Mouse (Mus musculus) liver, embryonic 11.5 days (tissue): ENCODE results near the gene Sned1. TPM values are rescaled to one million over a fixed set of nuclear protein-coding genes. Genes with fewer than 3 reads are reported as not detected.

Experiments used
- ATAC-seq: fragments of 200-750 bp; cut with Nextera tagmentation; replicated peaks from 2 replicates; pipeline ENCODE4 v1.8.0; 2017; ENCODE audit warnings: moderate number of reproducible peaks, mild to moderate bottlenecking, moderate TSS enrichment, moderate library complexity; ENCODE audit not compliant: low FRiP score
- DNase-seq: peaks from one replicate; pipeline ENCODE4 v3.0.0-alpha.2; 2017; ENCODE audit warnings: low spot score
- H3K27ac ChIP-seq: fragments of 300-500 bp; sonication (generic); 2 replicates; pipeline ENCODE4 v1.5.1; 2014; ENCODE audit warnings: mild to moderate bottlenecking, low read depth, low read length, control low read depth
- H3K27me3 ChIP-seq: fragments of 300-500 bp; sonication (generic); replicated peaks from 2 replicates; pipeline ENCODE4 v1.6.1; 2014; ENCODE audit warnings: low read length, mixed read lengths; ENCODE audit not compliant: control insufficient read depth, insufficient read depth
- H3K36me3 ChIP-seq: fragments of 300-500 bp; sonication (generic); 2 replicates; pipeline ENCODE4 v1.6.1; 2014; ENCODE audit warnings: mild to moderate bottlenecking, low read length, moderate library complexity, mixed read lengths; ENCODE audit not compliant: control insufficient read depth, insufficient read depth
- H3K4me1 ChIP-seq: fragments of 300-500 bp; sonication (generic); replicated peaks from 2 replicates; pipeline ENCODE4 v1.6.1; 2014; ENCODE audit warnings: low read length, mixed read lengths; ENCODE audit not compliant: control insufficient read depth, insufficient read depth
- H3K4me2 ChIP-seq: fragments of 300-500 bp; sonication (generic); 2 replicates; pipeline ENCODE4 v1.6.1; 2014; ENCODE audit warnings: mild to moderate bottlenecking, control low read depth, moderate library complexity
- H3K4me3 ChIP-seq: fragments of 300-500 bp; sonication (generic); 2 replicates; pipeline ENCODE4 v1.5.1; 2014; ENCODE audit warnings: low read depth, low read length, control low read depth
- H3K9ac ChIP-seq: fragments of 300-500 bp; sonication (generic); 2 replicates; pipeline ENCODE4 v1.6.1; 2014; ENCODE audit warnings: low read depth, low read length, control low read depth
- H3K9me3 ChIP-seq: fragments of 300-500 bp; sonication (generic); 2 replicates; pipeline ENCODE4 v1.6.1; 2016; ENCODE audit warnings: low read length, inconsistent platforms, mixed read lengths; ENCODE audit not compliant: control insufficient read depth
- WGBS: fragments of 180-500 bp; shearing (Covaris S2); extraction: QIAGEN DNeasy Blood & Tissue Kit; methylation state at CpG from one replicate; pipeline ENCODE4 v1.1.7; 2014; 5-methylcytosine and 5-hydroxymethylcytosine counted together
- polyA plus RNA-seq: library from polyadenylated mRNA; unstranded; fragments of >200 nt; fragmentation: Nextera tagmentation; extraction: Ambion mirVana; gene quantifications from 2 replicates; pipeline ENCODE4 v1.2.1, GENCODE M21; 2014

Sned1 gene
- polyA plus RNA-seq, 1 experiment from 2014 or later: 2.3 TPM

DNA sequence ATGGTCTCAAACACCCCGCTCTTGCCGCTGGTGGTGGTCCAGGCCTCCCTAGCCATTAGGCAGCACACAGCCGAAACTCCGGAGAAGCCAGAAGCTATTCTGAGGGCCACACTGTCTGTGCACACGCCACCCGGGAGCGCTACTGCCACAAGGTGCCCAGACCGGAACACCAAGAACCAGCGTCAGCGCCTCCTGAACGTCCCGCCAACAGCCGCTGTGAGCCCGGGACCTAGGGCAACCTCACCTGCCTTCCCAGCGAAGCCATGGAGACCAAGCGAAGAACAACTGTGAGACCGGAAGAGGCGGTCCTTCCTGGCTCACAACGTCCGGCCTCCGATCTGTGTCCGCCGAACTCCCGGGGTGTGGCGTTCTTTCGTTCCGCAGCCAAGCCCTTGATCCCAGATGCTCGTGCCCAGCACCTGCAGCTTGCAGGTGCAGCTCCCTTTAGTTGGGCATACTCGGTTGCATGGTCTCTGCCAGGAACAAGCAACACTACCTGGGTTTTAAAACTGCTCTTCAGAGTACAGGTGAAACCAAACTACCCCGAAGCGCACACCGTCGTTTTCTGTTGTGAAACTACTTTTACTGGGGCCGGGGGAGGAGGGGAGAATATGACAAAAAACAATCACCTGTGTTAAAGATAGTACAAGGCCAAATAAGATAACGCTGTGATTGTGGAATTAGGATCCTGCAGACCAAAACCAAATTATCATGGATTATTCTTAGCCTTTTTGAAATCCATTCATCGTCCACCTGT is 70.1 kb downstream of the Sned1 start, which contains the start of gene Mterf4:
TSS of gene Mterf4 (minus strand) at position 335 of the 757 bp plus-strand sequence.
- 7% methylated on average over 36 of the region's 36 CpGs for WGBS
- Histone ChIP-seq H3K27me3 (no peaks in the 10 kb centered on the region), H3K4me1 (peaks cover 4% of the 10 kb centered on the region; the same call in 1 of the 2 replicates), H3K27ac (no peak within 1 kb of the TSS), H3K9ac (peak within 1 kb of the TSS; percentile 72), H3K4me2 (peak within 1 kb of the TSS; percentile 80), H3K9me3 (no peaks in the 10 kb centered on the region), H3K36me3 (peaks cover 21% of the 10 kb centered on the region; the same call in 1 of the 2 replicates), H3K4me3 (peak within 1 kb of the TSS; percentile 82)
- DNase-seq (peak; percentile 76), ATAC-seq (peak; percentile 92)

DNA sequence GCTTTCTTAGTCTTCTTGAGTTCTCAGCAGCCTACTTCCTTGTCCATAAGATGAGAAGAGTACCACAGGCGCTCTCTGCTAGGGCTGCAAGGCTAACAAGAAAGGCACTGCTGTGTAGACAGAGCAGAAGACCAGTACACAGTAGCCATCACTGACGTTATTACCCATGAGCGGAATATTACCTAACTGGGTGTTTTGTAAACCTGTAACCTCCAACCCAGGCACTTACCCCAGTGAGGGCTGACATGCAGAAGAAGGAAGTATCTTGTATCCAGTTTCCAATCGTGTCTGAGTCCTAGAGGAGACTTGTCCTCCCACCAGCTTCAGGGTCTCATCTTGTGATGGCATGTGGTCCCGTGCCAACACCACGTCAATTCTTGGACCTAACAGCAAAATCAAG is 88.3 kb downstream of the Sned1 start:
- no peaks in the 10 kb centered on the region for H3K4me1 ChIP-seq
- DNase-seq: no peak
- no peak overlapping the region for H3K27ac ChIP-seq
- H3K27me3 ChIP-seq: no peaks in the 10 kb centered on the region
- H3K36me3 ChIP-seq: peaks cover 20% of the 10 kb centered on the region
- no peak overlapping the region for H3K4me2 ChIP-seq
- H3K9me3 ChIP-seq: no peaks in the 10 kb centered on the region
- 86% methylated on average over 6 of the region's 6 CpGs for WGBS
- no peak overlapping the region for H3K4me3 ChIP-seq
- ATAC-seq: no peak
- H3K9ac ChIP-seq: no peak overlapping the region

DNA sequence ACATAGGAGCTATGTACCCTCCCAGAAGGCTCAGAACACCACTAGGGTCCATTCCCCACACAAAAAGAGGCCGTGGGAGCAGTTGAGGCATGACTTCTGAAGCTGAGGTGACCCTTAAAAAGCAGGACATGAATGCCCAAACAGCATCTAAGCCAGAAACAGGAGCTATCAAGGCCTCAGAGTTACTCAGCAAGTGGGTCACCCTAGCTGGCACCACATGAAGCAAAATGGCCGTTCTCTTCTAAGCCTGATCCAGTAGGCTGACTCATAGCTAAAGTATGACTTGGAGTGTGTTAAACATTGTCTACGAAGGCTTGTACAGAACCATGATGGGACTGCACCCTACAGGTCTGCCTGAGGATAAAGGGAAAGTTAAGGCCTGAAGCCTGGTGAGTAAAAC is 90.8 kb downstream of the Sned1 start:
- Histone ChIP-seq H3K9me3 (no peaks in the 10 kb centered on the region), H3K27ac (no peak overlapping the region), H3K9ac (no peak overlapping the region), H3K4me3 (no peak overlapping the region), H3K27me3 (no peaks in the 10 kb centered on the region), H3K4me2 (no peak overlapping the region), H3K4me1 (no peaks in the 10 kb centered on the region), H3K36me3 (peaks cover 16% of the 10 kb centered on the region)
- ATAC-seq (no peak), DNase-seq (no peak)
- WGBS: 93% methylated on average over 3 of the region's 3 CpGs

DNA sequence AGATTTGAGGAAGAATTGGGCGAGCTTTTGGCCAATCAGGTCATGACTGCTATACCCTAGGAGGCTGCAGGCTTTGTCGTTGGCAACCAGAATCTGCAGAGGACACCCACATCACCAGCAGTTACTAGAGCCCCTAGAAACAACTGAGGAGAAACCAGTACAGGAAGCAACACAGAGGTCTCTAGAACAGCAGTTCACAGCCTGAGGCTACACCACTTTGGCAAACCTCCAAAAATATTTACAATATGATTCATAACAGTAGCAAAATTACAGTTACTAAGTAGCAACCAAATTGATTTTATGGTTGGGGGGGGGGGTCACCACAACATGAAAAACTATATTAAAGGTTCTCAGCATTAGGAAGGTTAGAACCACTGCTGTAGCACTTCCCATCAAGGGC is 99.0 kb downstream of the Sned1 start:
- no peaks in the 10 kb centered on the region for H3K4me1 ChIP-seq
- DNase-seq (no peak), ATAC-seq (no peak)
- H3K9me3 ChIP-seq: no peaks in the 10 kb centered on the region
- H3K27ac ChIP-seq: no peak overlapping the region
- H3K9ac ChIP-seq: no peak overlapping the region
- no peak overlapping the region for H3K4me3 ChIP-seq
- H3K4me2 ChIP-seq: no peak overlapping the region
- H3K27me3 ChIP-seq: no peaks in the 10 kb centered on the region
- peaks cover 7% of the 10 kb centered on the region for H3K36me3 ChIP-seq
- WGBS: 64% methylated on average over 2 of the region's 2 CpGs

DNA sequence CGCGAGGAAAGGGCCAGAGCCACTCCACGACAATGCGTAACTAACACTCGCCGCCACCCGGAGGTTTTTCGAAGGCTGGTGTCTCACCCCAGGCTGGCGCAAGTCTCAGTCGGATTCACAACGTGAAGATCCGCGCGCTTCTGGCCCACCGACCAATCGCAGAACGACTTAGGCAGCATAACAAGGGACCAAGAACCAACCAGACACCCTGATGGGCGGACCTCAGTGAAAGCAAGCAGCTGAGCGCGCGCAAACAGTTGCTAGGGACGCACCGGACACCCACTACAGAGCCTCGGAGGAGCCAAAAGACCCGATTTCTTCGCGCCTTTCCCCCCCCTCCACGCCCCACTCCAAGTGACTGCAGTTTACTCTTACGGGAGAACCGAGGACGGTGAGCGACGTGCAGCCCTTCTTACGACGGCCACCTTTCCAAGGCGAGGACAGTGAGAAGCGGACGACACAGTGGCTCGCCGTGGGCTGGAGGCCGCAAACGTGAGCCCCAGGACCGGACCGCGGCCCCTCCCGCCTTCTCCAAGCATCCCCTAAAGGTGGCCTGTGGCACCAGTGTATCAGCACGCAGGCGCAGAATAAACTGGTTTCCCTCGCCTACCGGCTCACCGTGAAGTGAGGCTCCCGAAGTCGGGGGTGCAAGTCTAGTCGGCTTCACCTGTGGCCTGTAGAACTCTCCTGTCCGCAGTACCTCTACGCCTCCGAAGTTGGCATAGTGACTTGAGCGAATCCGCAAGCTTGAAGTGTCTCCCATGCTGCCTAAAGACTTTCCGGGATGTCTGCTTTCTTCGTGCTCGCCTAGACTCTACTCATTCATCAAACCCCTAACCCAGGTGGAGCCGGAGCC is 107.2 kb downstream of the Sned1 start, which contains the start of the genes Ppp1r7 and Pask:
TSS of gene Ppp1r7 (plus strand) at position 207 of the 856 bp plus-strand sequence.
TSS of gene Pask (minus strand) at position 835 of the 856 bp plus-strand sequence.
- H3K4me1 ChIP-seq: peaks cover 6% of the 10 kb centered on the region
- peak within 1 kb of the TSS; percentile 94 for H3K4me3 ChIP-seq
- peak within 1 kb of the TSS; percentile 80 for H3K9ac ChIP-seq
- H3K27ac ChIP-seq: peak within 1 kb of the TSS; percentile 73
- DNase-seq (peak; percentile 98), ATAC-seq (peak; percentile 94)
- WGBS: under 1% methylated on average over 63 of the region's 63 CpGs
- H3K9me3 ChIP-seq: no peaks in the 10 kb centered on the region
- H3K36me3 ChIP-seq: peaks cover 8% of the 10 kb centered on the region; the same call in 1 of the 2 replicates
- H3K4me2 ChIP-seq: peak within 1 kb of the TSS; percentile 67
- H3K27me3 ChIP-seq: no peaks in the 10 kb centered on the region

DNA sequence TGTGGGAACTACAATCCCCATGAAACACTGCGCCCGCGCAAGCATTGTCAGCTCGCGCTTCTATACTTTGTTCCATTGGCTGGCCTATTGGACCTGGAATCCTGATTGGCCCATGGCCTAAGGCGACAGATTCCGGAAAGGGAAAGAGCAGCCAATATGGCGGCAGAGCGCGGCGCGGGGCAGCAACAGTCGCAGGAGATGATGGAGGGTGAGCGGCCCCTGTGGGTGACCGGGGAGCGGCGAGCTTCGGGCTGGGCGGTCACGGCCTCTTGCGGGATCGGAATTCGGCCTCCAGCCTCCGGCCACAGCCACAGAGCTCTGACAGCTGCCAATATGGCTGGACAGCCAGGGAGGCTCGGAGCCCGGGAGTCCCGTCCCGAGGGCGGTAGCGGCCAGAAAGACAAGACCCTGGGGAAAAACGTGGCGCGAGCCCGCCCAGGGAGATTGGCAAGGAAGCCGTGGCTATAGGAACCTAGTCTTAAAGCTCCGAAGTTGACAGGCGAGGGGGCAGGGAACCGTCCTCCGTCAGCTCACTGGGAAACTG is 107.9 kb downstream of the Sned1 start:
- Histone ChIP-seq H3K4me2 (peak overlapping the region; percentile 67), H3K4me3 (peak overlapping the region; percentile 94), H3K36me3 (peaks cover 8% of the 10 kb centered on the region; the same call in 1 of the 2 replicates), H3K4me1 (peaks cover 6% of the 10 kb centered on the region), H3K27me3 (no peaks in the 10 kb centered on the region), H3K27ac (peak overlapping the region; percentile 69), H3K9ac (peak overlapping the region; percentile 80), H3K9me3 (no peaks in the 10 kb centered on the region)
- DNase-seq: peak; percentile 87
- WGBS: under 1% methylated on average over 39 of the region's 39 CpGs
- peak; percentile 93 for ATAC-seq

DNA sequence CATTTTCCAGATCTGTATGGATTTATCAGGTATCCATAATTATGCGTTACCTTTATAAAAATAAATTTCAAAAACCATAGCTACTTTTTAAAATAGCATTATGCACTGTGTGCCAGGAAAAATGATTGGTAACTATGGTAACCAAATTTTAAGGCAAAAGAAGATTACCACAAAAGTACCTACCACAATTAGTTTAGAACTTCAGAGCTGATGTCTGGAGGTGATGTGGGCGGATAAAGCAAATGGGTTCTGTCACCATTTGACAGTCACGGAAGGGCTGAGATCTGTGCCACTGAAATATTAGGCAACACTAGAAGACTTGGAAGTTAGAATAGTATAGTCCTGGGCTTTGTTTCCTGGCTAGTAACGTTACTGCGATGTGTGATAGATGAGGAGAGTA is 111.5 kb downstream of the Sned1 start:
- Histone ChIP-seq H3K27ac (no peak overlapping the region), H3K4me3 (no peak overlapping the region), H3K4me2 (no peak overlapping the region), H3K27me3 (no peaks in the 10 kb centered on the region), H3K9me3 (no peaks in the 10 kb centered on the region), H3K4me1 (peaks cover 6% of the 10 kb centered on the region), H3K36me3 (peaks cover 26% of the 10 kb centered on the region), H3K9ac (no peak overlapping the region)
- DNase-seq (no peak), ATAC-seq (no peak)
- 89% methylated on average over 5 of the region's 5 CpGs for WGBS

DNA sequence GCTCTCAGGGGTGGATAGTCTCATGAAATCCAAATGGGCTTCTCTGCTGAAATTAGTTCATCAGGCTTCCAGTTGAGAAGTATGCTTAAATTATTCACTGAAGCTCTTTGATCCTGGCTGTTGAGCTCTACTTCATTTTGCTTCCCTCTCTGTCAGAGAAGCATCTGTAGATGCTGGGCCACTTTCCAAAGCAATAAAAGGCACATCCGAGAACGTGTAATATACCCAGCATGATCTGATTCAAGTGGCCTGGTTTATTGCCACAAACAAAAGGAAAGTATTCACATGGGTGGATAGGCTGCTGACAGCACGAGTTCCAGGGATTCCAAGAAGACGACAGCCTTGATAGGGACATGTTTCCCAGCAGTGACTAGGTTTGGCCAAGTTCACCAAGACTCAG is 114.1 kb downstream of the Sned1 start:
- Histone ChIP-seq H3K27me3 (no peaks in the 10 kb centered on the region), H3K9ac (no peak overlapping the region), H3K4me2 (no peak overlapping the region), H3K9me3 (no peaks in the 10 kb centered on the region), H3K4me3 (no peak overlapping the region), H3K4me1 (peaks cover under 1% of the 10 kb centered on the region), H3K27ac (no peak overlapping the region), H3K36me3 (peaks cover 38% of the 10 kb centered on the region)
- ATAC-seq (no peak), DNase-seq (no peak)
- 85% methylated on average over 4 of the region's 4 CpGs for WGBS
